Mouse (Mus musculus) c-Kit-negative CD71-positive TER-119-positive erythroid progenitor cells, embryonic 14.5 days (primary cell): ENCODE data around the gene Prss45.

Source experiments
- DNase-seq: peaks from one replicate; pipeline ENCODE4 v3.0.0-alpha.2; 2013; ENCODE audit warnings: low read depth, low spot score

Gene Prss45

GRCm38 (mm10) chr9:110857781-110858472 lies 23.5 kb downstream of the Prss45 start, which contains the start of gene Prss50:
Prss50 (plus strand) TSS chr9:110857967.
- DNase-seq: no peak

- no peak for DNase-seq
These were observed 24.1 kb downstream of the Prss45 start for GRCm38 (mm10) chr9:110858523-110858922.

GRCm38 (mm10) chr9:110858967-110859596 lies 24.7 kb downstream of the Prss45 start:
- no peak for DNase-seq

- peak; percentile 22 for DNase-seq
These were observed 36.6 kb downstream of the Prss45 start for GRCm38 (mm10) chr9:110871030-110871429.

GRCm38 (mm10) chr9:110873681-110874659 lies 39.6 kb downstream of the Prss45 start:
- DNase-seq: no peak

- no peak for DNase-seq
These were observed 40.3 kb downstream of the Prss45 start for GRCm38 (mm10) chr9:110874660-110875191.

- no peak for DNase-seq
These were observed 40.9 kb downstream of the Prss45 start for GRCm38 (mm10) chr9:110875288-110875695.

- no peak for DNase-seq
These were observed 43.0 kb downstream of the Prss45 start for GRCm38 (mm10) chr9:110877353-110877752.

GRCm38 (mm10) chr9:110877888-110878287 lies 43.5 kb downstream of the Prss45 start:
- DNase-seq: no peak

GRCm38 (mm10) chr9:110879191-110879920 lies 45.0 kb downstream of the Prss45 start, which contains the start of gene Als2cl:
Als2cl (plus strand) TSS chr9:110879870.
- DNase-seq: no peak

- no peak for DNase-seq
These were observed 45.7 kb downstream of the Prss45 start, which contains the start of gene Tmie for GRCm38 (mm10) chr9:110879998-110880561. Tmie (minus strand) TSS chr9:110880113.

- no peak for DNase-seq
These were observed 46.4 kb downstream of the Prss45 start for GRCm38 (mm10) chr9:110880772-110881171.

GRCm38 (mm10) chr9:110881953-110882352 lies 47.6 kb downstream of the Prss45 start:
- no peak for DNase-seq

GRCm38 (mm10) chr9:110887388-110888303 lies 53.3 kb downstream of the Prss45 start:
- DNase-seq: no peak

- DNase-seq: no peak
These were observed 54.5 kb downstream of the Prss45 start for GRCm38 (mm10) chr9:110888935-110889334.

GRCm38 (mm10) chr9:110890026-110890783 lies 55.8 kb downstream of the Prss45 start:
- no peak for DNase-seq
